In the genomic region with DNA sequence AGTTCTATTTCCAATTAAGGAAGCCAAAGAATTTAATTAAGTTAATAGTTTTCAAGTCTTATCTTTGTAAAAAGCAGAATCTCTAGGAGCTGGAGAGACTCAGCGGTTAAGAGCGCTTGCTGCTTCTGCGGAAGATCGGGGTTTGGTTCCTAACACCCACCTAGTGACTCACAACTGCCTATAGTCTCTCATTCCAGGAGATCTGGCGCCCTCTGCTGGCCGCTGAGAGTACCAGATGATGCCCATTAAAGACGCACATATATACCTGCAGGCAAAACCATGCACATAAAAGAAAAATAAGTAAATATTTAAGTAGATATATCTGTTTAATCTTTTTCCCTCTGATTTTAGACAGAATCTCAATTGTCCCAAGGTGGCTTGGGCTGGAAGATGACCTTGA, we compare ENCODE assay signal across 8 mouse cellular contexts. TPM values are rescaled to one million over a fixed set of nuclear protein-coding genes. Genes with fewer than 3 reads are reported as not detected.
DNase-seq lines count a peak whose midpoint lies in the region; ATAC-seq lines count a peak whose summit lies in the region.

No protein-coding gene starts in this region.

- ATAC-seq in heart, embryonic 12.5 days (ENCODE audit: insufficient number of reproducible peaks, low FRiP score), result no peak
- ATAC-seq in monocyte, adult 5-6 weeks (replicated peaks; ENCODE audit: insufficient number of reproducible peaks, low FRiP score, low TSS enrichment, poor library complexity, severe bottlenecking), result no peak

- WGBS in heart, embryonic 12.5 days, result 84% methylated on average over 7 of the region's 7 CpGs

- H3K27me3 ChIP-seq in heart, embryonic 12.5 days (replicated peaks), result no peaks in the 10 kb centered on the region

- H3K4me3 ChIP-seq in heart, embryonic 12.5 days, result no peak overlapping the region

- H3K36me3 ChIP-seq in heart, embryonic 12.5 days, result no peaks in the 10 kb centered on the region

- H3K9me3 ChIP-seq in heart, embryonic 12.5 days (replicated peaks), result no peaks in the 10 kb centered on the region; the same call in 1 of the 2 replicates

- H3K4me2 ChIP-seq in heart, embryonic 12.5 days, result no peak overlapping the region

- H3K4me1 ChIP-seq in heart, embryonic 12.5 days (replicated peaks), result peaks cover 3% of the 10 kb centered on the region

- no peak overlapping the region for H3K27ac ChIP-seq in heart, embryonic 12.5 days (ENCODE audit: poor library complexity, severe bottlenecking)

- DNase-seq in heart, postnatal 14 days, result peak; percentile 22 to 36
- DNase-seq in 416B (ENCODE audit: low read depth), result peak; percentile 80
- DNase-seq in MEL-GATA-1-ER (ENCODE audit: extremely low read depth, low read depth), result peak; percentile 14
- peak; percentile 63 for DNase-seq in induced T-regulatory cell, adult 2 months (ENCODE audit: low read depth)
- DNase-seq in retina, postnatal 1 day, result peak; percentile 37
- DNase-seq in left cerebral cortex, adult 8-10 months (ENCODE audit: low spot score in 2 of 2), result no peak

- intact Hi-C loops in heart, postnatal 14 days (cut with DNase I), result no loop called here

- no peak overlapping the region for H3K9ac ChIP-seq in heart, embryonic 12.5 days

RNA-seq across cellular contexts. Expression of gene Spry2, which starts 6.2 kb away (rescaled TPM):
- 10 to 100 TPM; 34.6 to 35.7 TPM for total RNA-seq in heart, postnatal 14 days (2021)
- polyA plus RNA-seq in heart, embryonic 12.5 days (2016; fragmentation: Nextera tagmentation; extraction: Ambion mirVana), result 61.1 and 61.8 TPM in 2 replicates
- 81.2 to 123 TPM (median 94.5 TPM) in 3 replicates for total RNA-seq in monocyte, adult 5-6 weeks (2017)
- total RNA-seq in left cerebral cortex, adult 8-10 months (2022), result 10 to 100 TPM; 77.7 to 87.4 (median 83.9) TPM

Comparison
In these comparisons a context has a peak if more than half of its experiments do, and no peak if none do; other contexts are left out.
1. DNase-seq: peak in heart, postnatal 14 days (2 of 2), 416B (single experiment), MEL-GATA-1-ER (single experiment), induced T-regulatory cell, adult 2 months (single experiment) and retina, postnatal 1 day (single experiment); none in left cerebral cortex, adult 8-10 months (0 of 2).